Mouse (Mus musculus) lung, postnatal 0 days (tissue): ENCODE measurements around the gene Rpl10.

Experiments
- CTCF ChIP-seq: IDR thresholded peaks from 2 replicates; pipeline ENCODE4 v1.5.1; 2016; ENCODE audit warnings: antibody characterized with exemption, mild to moderate bottlenecking
- EP300 ChIP-seq: IDR thresholded peaks from 2 replicates; pipeline ENCODE4 v1.6.1; 2016; ENCODE audit warnings: antibody characterized with exemption, mild to moderate bottlenecking, control low read depth

DNA sequence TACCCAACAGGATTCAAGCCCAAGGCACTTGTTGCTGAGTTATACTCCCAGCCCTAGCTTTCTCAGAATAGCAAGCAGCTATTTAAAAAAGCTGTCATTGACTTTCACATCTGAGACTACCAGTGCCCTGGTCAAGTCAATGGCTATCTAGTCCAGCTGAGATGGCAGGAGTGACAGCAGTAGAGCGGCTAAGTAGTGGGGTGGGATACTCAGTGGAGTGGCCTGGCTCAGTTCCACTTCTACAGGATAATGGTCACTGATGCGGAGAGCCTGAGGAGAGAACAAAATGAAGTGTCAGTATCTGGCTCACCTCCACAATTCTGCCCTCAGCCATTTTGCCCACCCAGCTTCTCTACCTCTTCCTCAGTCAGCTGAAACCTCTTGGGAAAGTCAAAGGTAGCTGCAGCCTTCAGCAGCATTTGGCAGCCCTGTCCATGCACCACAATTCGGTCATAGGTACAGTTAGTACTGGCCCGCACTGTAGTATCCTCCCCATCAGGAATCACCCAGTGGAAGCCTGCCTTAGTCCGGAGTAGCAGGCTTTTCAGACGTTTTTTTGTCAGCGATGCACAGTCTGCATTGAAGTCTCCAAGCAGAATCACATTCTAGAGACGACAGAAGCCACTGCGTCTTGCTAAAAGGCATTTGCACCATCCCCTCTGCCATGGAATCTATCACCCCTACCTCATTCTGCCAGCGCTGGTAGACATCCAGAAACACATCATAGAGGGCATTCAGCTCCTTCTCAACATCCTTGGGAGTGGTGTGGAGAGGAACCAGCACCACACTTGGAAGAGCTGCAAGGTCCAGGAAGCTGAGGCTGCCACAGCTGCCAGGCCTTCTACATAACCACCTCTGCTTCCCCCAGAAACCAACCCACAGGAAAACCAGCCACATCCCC, 3.1 kb downstream of the Rpl10 start:
- no peak for TF ChIP-seq EP300
- no peak for TF ChIP-seq CTCF
